Mouse (Mus musculus): ENCODE data around the gene Chfr. TPM values are rescaled to one million over a fixed set of nuclear protein-coding genes. Genes with fewer than 3 reads are reported as not detected.

Chfr gene
- 10 to 100 TPM; 45.8 to 59.9 TPM for total RNA-seq (2021)

DNA sequence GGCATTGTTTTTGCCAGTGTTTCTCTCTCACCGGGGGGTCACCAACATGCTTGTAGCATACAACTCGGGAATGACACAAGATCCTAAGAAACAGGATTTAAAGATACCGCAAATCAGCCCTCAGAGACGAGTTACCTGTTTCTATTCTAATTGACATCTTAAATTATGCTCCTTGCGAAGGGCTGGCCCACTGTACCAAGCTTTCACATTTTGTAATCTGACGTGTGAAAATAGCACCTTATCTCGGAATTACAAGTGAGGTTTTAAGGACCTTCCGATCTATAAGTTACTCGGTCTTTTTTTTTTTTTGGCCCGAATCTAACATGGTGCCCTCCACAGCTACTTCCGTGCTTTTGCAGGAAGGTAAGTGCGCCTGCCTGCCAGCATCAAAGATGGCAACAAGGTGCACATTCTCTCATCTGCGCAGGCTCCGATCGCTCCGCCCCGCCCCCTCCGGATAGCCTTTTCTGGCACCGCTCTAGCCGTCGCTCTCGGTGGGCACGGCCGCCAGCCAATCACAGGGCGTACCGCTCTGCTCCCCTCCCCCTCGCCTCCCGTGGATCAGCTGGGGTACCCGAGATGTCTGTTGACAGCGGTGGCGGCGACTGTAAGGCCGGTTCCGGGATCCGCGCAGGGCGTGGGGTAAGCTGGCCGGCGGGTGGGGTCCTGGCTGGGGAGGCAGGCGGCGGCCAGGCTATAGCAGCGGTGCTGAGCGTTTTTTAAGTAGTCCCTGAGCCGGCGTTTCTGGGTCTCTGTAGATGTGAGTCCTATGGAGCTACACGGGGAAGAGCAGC lies at the start of gene Chfr:
TSS of gene Chfr (plus strand) at position 550 of the 794 bp plus-strand sequence.
- peak; percentile 99 for DNase-seq

DNA sequence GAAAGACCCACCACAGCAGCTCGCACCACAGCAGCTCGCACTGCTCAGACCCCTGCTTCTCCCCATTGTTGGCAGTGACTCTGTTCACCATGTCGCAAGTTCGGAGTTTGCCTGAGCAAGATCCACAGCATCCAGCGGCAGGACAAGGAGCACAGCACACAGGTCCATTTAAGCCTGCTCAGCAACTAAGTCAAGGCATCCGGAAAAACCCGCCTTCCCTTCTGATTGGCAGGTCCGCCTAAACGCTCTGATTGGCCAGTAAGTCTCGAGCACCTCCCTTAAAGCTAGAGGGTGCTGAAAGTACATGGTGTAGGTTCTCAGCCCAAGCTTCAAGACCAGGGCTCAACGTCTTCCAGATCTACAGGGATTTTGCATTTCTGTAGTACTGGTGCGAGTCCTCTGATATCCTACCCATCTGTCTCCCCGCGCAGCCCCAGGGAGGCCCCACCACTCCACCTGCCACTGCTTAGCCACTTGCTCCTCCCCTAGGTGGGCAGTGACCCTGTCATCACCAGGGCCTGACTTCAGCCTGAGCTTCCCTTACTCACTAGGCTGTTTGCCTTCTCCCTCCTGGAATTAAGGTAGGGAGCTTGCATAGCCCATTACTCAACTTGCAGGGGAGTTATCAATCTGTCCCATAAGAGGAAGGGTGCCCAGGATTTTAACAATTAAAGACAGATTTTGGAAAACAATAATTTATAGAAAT lies 49.3 kb upstream of the Chfr start:
- DNase-seq, result no peak

DNA sequence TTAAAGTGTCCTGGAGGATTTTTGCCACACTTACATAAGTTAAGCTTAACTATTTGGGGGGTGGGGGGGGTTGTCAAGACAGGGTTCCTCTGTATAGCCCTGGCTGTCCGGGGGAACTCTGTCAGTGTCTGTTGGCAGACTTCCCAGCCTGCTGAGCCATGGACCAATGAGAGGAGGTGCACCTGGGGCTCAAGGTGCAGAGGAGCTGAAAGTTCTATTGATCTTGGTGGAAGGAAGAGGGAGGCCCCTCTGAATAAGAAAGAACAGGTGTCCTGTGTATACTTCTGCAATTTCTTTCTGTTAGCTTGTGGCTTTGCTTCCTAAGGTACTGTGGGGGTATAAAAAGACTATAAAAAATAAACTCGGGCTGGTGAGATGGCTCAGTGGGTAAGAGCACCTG lies 44.1 kb upstream of the Chfr start:
- DNase-seq, result no peak

DNA sequence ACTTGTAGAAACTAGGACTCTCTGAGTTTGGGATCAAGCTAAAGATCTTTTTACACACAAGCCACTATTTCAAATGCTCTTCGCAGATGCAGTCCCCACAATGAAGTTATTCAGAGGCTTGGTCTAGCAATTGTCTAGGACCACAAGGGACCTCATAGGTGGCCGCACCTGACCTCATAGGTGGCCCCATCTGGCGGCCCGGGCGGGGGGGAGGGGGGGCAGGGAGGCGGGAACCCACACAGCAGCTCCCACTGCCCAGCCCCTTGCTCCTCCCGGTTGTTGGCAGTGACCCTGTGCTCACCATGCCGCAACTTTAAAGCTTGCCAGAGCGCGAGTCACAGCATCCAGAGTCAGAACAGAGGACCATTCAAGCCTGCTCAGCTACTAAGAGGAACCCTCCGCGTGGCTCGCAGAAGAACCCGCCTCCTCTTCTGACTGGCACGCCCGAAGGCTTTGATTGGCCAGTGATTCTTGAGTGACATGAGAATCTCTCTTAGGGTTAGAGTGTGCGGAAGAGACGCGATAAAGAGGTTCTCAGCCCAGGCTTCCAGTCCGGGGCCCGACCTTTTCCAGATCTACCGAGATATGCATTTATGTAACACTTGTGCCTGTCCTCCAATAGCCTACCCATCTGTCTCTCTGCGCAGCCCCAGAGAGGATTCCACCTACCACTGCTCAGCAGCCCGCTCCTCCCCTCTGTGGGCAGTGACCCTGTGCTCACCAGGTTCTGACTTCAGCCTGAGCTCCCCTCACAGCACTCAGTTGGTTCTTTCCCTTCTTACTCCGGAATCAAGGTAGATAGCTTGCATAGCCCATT lies 41.4 kb upstream of the Chfr start, which contains the start of gene Gm35315:
TSS of gene Gm35315 (minus strand) at position 391 of the 817 bp plus-strand sequence.
- DNase-seq, result peak; percentile 87

DNA sequence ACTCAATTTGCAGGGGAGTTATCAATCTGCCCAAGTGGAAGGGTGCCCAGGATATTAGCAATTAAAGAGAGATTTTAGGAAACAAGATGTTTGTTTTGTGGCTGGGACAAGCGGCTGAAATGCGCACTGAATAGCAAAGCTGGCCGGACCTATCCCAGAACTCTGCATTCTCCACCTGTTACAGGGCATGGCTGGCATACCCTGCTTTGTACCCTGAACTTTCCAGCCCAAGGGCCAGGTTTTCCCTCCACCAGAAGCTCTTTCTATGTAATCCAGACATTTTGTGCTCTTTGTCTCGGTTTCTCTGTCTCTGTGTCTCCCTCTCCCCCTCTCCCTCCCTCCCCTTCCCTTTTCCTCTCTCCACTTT lies 40.8 kb upstream of the Chfr start:
- DNase-seq, result no peak

DNA sequence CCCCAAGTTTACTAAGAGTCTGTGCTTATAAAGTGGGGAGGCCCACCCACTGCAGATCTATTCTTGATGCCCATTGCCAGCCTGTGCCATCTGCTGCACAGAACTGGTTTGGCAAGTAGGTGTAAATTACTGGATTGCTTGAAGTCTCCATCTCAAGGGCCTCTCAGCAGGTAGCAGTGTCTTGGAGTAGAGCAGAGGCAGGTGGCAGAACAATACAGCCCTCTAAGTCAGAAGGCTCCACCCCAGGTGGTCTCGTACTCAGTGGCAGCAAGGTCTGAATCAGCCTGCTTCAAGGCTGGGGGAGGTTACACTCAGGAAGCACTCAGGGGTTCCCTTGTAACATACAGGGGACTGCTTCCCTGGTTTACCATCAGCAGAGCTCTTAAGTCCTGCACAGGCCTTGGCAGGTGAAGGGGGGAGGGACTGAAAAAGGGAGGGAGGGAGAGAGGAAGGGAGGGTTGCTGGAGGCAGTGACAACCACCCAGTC lies 36.6 kb upstream of the Chfr start:
- DNase-seq, result peak in 1 of 2 experiments; percentile 25

DNA sequence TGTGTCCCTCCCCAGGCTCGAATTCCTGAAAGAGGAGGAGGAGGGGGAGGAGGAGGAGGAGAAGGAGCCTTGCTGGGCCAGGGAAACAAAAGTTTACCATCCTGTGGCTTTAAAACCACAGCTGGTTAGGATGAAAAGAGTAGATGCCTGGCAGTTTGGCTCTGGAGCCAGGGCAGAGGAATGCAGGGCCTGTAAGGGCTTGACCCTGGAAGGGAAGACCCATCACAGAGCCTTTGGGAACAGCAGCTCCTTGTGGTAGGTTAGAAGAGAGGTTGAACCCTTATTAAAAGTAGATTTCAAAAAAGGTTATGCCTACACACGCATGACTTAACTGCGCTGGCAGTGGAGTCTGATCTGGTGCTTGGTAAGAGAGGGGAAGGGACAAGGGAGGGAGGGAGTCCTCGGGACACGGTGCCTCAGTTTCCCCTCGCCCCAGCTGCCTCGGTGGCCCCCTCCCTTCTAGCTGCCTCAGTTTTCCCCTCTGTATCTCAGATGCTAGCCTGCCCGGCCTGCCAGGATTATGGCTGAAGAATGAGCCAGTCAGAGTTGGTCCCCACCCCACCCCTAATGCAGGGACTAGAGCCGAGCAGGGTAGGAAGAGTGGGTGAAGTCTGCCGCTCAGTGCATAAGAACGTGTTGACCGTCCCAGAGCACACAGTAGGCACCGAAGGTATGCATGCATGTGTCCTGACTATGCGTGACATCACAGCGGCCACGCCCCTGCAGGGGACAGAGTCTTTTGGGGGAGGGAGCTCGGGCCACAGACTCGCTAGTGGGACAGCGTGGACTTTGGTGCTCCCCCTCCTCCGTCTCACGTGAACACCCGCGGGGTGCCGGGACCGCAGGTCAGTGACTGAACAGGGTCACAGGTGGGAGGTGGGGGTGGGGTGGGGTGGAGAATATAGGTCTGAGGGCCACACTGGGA lies 35.7 kb upstream of the Chfr start, which contains the start of gene Plcxd1:
TSS of gene Plcxd1 (plus strand) at position 314 of the 925 bp plus-strand sequence.
- no peak for DNase-seq

DNA sequence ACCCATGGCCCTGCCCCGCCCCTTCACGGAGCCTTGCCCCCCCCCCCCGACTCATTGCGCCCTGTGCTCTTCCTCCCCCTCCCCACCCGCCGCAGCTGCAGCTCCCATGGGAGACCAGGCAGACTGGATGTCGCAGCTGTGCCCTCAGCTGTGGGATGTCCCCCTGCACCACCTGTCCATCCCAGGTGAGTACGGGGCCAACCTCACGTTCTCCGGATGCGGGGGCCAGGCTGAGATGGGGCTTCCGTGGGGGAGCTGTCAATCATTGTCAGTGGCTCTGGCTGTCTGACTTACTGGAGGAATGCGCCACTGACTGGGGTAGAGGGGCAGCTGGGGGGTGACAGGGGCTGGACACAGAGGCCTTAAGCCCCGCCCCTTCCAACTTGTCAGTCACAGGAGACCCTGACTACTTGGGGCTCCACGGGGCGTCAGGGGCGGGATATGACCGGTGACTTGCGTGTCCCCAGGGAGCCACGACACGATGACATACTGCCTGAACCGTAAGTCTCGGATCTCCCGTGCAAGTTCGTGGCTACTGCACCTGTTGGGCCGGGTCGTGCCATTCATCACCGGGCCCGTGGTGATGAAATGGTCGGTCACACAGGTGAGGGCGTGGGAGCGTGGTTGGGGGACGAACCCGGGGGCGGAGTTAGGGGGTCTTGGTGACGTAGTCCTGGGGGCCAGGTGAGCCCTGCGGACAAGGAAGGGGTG lies 34.6 kb upstream of the Chfr start:
- peak in 1 of 2 experiments; percentile 22 for DNase-seq

DNA sequence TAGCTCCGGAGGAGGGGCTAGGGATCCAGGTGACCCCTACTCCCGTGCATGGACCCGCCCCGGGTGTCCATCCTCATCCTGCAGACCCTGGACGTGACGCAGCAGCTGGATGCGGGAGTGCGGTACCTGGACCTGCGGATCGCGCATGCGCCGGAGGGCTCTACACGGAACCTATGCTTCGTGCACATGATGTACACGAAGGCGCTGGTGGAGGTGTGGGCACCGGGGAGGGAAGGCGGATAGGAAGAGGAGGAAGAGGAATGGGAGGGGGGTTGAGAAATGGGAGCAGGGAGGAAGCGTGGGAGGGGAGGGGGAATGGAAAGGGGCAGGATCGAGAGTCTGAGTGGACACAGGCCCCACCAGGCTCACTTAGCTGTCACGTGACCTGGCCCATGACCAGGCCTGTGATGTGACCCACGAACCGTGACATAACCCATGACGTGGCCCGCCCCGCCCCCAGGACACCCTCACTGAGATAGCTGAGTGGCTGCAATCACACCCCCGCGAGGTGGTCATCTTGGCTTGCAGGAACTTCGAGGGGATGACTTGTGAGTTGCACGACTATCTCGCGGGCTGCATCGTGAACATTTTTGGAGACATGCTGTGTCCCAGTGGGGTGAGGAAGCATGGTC lies 33.8 kb upstream of the Chfr start:
- peak in 1 of 2 experiments; percentile 61 for DNase-seq

DNA sequence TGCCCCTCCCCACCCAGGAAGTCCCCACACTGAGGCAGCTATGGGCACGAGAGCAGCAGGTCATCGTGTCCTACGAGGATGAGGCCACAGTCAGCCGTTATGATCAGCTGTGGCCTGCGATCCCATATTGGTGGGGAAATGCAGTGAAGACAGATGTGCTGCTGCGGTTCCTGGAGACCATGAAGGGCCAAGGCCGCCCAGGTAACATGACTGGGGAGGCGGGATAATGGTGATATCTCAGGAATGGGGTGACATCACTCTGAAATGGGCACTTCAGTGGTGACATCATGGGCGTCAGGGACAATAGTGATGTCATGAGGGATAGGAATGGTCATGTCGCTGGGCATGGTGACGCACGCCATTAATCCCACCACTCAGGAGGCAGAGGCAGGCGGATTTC lies 33.2 kb upstream of the Chfr start:
- no peak for DNase-seq

DNA sequence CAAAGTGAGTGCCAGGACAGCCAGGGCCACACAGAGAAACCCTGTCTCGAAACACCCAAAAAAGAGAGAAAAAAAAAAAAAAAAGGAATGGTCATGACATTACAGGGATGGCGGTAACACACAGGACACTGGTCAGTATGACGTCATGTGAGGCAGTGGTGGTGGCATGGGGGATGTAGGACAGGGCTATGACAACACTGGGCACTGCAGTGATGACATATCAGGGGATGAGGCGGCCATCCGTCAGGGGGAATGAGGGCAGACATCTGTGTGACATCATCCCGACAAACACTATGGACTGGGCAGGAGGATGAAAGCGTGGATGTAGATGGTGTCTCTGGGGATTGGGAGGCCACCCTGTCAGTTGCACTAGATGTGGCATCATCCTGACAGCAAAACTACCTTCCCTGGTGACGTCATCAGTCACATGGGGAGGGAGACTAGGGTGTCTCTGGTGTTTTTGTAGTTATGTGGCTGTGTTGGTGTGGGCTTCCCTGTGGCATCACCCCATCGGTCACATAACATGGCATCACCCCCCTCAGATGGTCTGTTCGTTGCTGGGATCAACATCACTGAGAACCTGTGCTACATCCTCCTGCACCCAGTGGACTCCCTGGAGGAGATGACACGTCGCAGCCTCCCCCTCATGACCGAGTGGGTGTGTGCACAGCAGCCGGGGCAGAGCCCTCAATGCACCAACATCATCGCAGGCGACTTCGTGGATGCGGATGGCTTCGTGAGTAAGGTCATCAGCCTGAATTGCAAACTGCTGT lies 32.6 kb upstream of the Chfr start:
- DNase-seq, result peak in 1 of 2 experiments; percentile 17

DNA sequence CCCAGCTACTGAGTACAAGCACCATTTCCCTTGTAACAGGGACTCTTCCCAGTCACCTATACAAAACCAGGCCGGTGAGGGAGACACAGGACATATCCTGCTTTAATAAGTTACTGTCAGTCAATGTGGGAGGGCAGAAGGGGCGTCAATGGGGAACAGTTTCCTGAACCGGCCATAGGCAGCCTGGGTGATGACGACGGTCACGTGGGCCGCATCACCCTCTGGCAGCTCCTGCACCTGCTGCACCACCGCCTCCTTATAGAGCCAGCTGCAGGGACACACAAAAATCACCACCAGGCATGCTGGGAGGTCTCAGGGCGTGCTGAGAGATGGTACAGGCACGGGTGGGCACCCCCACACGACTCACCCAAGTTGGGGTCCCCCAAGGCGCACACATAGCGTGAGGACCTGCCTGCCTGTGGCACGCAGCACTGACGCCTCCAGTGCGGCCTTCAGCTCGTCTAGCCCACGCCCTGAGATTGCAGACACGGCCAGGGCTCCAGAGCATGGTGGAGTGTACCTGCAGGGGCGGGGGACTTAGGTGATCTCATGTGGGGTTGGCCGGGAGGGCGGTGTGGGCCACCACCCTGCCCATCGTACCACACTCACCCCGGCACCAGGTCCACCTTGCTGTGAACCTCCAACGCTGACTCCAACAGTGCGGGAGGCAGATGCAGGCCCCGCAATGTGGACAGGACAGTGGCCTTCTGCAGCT lies 31.6 kb upstream of the Chfr start:
- DNase-seq, result no peak

DNA sequence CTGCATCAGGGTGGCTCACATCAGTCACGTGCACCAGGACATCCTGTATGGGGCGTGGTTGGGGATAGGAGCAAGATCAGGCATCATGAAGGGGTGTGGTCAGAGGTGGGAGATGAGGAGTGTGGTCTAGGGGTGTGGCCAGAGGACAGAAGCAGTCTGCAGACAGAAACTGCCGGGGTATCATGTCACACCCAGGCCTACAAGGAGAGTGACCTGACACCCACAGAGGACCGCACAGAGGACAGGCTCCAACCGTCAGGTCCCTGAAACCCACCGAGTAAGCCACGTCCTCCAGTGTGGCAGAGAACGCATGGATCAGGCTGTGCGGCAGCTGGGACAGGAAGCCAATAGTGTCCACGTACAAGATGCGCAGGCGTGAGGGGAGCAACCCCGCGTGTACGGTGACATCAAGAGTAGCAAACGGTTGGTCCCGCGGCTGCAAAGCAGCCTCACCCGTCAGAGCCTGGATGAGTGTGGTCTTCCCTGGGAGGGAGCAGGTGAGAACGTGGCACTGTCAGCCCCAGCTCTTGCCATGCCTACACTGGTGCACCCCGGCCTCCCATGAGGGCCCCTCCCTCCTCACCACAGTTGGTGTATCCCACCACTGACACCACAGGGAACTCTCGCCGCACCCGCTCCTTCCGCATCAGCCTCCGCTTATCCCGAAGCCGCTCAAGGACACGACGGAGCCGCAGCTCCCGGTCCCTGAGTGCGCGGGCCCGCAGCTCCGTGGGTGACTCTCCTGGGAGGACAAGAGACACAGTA lies 30.8 kb upstream of the Chfr start:
- no peak for DNase-seq

DNA sequence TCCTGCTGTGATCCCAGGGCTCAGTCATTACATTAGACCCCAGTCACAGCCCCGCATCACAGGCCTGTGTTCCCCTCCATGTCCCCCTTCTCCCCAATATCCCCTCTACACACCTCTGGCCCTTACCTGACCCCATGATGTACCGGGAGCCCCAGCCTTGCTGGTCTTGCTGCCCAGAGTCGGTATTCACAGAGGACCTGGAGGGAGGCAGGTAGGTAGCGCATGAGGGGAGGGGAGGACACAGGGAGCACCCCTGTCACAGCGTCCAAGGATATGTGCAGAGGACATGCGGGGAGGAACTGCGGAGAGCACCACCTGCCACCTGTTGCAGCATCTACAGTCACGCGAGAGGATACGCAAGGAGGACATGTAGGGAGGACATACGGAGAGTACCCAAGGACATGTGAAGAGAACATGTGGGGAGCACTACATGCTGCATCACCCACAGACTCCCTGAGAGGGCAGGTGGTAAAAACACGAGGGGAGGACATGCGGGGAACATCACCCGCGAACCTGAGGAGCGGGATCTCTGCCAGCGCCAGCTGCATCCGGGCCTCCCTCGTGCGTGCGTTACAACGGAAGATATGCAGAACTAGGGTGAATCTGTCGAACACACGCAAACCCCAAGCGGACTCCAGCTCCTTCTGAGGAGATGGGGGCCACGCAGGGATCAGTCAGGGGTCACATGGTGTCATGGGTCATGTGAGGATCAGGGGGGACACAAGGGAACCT lies 29.3 kb upstream of the Chfr start:
- peak in 1 of 2 experiments; percentile 29 for DNase-seq

DNA sequence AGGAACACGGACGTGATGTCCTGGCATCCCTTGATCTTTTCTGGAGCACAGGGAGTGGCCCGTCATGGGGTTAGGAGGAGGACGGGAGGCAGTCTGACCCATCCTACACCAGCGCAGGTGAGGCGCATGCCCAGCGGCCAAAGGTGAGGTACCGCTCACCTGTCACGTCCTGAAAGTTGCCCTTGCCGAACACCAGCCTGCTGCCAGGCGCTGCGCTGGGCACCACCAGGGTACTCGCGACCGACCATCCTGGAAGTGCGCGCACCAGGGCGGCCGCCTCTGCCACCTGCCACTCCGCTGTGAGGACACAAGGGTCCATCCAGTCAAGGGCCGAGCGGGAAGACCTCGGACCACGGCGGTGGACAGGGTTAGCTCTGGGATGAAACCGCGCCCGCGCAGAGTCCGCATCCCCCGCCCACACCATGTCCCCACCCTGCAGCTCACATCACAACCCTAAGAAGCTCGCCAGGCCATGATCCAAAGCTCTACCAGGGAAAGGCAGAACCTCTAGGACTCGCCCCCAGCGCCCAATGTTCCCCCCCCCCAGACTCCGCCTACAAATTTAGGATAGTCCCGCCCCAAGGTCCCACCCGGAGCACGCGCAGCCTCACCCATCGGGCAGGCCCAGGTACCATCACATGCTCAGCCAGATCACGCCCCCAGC lies 28.6 kb upstream of the Chfr start:
- peak in 1 of 2 experiments; percentile 31 for DNase-seq

DNA sequence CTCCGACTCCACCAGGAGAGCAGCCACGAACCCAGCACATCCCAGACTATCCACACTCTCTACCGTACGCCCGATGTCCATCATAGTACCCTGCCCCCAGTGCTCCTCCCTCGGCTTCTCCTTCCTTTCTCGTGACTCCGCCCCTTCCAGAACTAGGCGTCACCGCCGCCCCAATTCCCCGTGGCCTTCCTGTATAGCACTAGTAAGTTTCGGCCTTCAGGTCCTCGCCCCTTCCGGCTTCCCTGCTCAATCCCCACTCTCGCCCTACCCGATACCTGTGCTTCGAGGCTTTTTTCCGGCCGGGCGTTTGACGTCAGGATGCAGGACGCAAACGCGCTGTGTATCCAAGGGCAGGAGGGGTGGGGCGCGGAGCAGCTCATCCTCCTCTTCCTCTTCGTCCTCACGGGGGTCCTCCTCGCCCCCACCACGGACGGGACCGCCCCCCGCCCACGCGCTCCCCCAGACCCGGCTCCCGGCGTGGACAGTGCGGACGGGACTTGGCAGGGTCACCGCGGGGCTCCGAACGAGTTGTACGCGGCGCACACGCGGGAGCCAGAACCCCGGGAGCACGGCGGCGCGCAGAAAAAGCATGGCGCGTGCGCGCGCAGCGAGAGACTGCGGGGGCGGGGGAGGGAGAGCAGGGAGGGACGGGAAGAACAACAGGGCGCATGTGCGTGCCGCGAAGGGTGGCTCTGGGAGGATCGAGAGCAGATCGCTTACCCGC lies 27.9 kb upstream of the Chfr start, which contains the start of gene Gtpbp6:
TSS of gene Gtpbp6 (minus strand) at position 617 of the 724 bp plus-strand sequence.
- peak; percentile 91 to 94 for DNase-seq
